Mouse (Mus musculus) urinary bladder, postnatal 25 days (tissue): ENCODE results near the gene Ier3.
A peak's percentile ranks its signal among the peaks of the same experiment; 100 is the strongest.

Source experiments
- DNase-seq: peaks from one replicate; pipeline ENCODE4 v3.0.0; 2022; ENCODE audit warnings: low spot score

The Ier3 gene

GRCm38 (mm10) chr17:35821439-35822430 lies at the start of gene Ier3:
Gene Ier3, plus strand, starts transcription at chr17:35821684.
- peak; percentile 88 for DNase-seq

- peak; percentile 66 for DNase-seq
Observed at GRCm38 (mm10) chr17:35776811-35777609, 44.5 kb upstream of the Ier3 start.

- no peak for DNase-seq
Observed at GRCm38 (mm10) chr17:35778965-35779364, 42.5 kb upstream of the Ier3 start.

- DNase-seq, result no peak
Observed at GRCm38 (mm10) chr17:35779466-35780205, 41.8 kb upstream of the Ier3 start.

GRCm38 (mm10) chr17:35780362-35780761 lies 41.1 kb upstream of the Ier3 start:
- no peak for DNase-seq

- DNase-seq, result no peak
Observed at GRCm38 (mm10) chr17:35782398-35782797, 39.1 kb upstream of the Ier3 start.

- no peak for DNase-seq
Observed at GRCm38 (mm10) chr17:35782924-35783323, 38.6 kb upstream of the Ier3 start.

GRCm38 (mm10) chr17:35783944-35784343 lies 37.5 kb upstream of the Ier3 start:
- DNase-seq, result no peak

GRCm38 (mm10) chr17:35785140-35785539 lies 36.3 kb upstream of the Ier3 start:
- no peak for DNase-seq

- no peak for DNase-seq
Observed at GRCm38 (mm10) chr17:35787493-35787892, 34.0 kb upstream of the Ier3 start.

- DNase-seq, result no peak
Observed at GRCm38 (mm10) chr17:35788025-35788424, 33.5 kb upstream of the Ier3 start.

GRCm38 (mm10) chr17:35790933-35791332 lies 30.6 kb upstream of the Ier3 start:
- DNase-seq, result no peak

- no peak for DNase-seq
Observed at GRCm38 (mm10) chr17:35792837-35793236, 28.6 kb upstream of the Ier3 start.

- no peak for DNase-seq
Observed at GRCm38 (mm10) chr17:35795099-35795498, 26.4 kb upstream of the Ier3 start.

- no peak for DNase-seq
Observed at GRCm38 (mm10) chr17:35795656-35796055, 25.8 kb upstream of the Ier3 start.

GRCm38 (mm10) chr17:35796835-35797234 lies 24.6 kb upstream of the Ier3 start:
- DNase-seq, result no peak

- DNase-seq, result no peak
Observed at GRCm38 (mm10) chr17:35800905-35801304, 20.6 kb upstream of the Ier3 start.

GRCm38 (mm10) chr17:35803020-35803419 lies 18.5 kb upstream of the Ier3 start:
- DNase-seq, result no peak

GRCm38 (mm10) chr17:35803858-35804399 lies 17.6 kb upstream of the Ier3 start:
- no peak for DNase-seq

- no peak for DNase-seq
Observed at GRCm38 (mm10) chr17:35808073-35808472, 13.4 kb upstream of the Ier3 start.

- DNase-seq, result no peak
Observed at GRCm38 (mm10) chr17:35809395-35809794, 12.1 kb upstream of the Ier3 start.
